Mouse (Mus musculus): Measurements from ENCODE around the gene B4galt1.

Gene B4galt1

DNA sequence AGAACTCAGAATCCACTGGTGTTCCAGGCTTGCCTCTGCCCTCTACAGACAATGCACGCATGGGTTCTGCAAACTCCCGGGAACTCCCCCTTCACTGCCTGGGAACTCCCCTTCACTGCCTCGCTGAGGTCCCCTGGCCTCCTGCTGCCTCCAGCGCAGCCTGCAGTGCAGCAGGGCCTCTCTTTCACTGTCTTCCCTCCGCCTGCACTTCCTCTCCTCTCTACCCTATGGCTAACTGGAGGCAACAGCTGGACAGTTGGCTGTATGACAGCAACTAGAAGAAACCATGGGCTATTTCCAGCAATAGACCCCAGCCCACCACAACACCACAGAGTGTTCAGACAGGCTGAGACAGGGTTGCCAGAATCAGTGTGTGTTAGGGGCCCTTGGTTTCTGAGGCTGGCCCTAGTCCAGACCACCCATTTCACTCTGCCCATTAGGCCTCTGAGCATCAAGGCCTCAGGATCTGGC is 9.5 kb downstream of the B4galt1 start:
- peak in 1 of 2 experiments; percentile 45 for DNase-seq (ENCODE audit: low read depth in 1 of 2, low spot score in 2 of 2)

DNA sequence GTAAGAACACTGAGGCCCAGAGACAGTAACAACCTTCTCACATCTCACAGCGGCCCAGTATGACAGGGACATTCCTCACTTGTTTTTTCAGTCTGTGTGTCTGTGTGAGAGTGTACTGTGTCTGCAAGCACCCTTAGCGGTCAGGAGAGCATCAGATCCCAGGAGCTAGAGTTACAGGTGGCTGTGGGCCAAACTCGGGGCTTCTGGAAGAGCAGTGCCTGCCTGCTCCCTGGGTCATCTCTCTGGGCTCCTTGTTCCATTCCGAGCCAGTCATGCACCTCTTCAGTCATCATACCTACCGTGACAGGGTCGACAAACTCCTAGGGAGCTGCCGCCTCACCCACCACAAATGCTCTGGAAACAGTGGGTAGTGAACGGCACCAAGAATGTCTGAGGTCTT is 10.1 kb downstream of the B4galt1 start:
- no peak for DNase-seq (ENCODE audit: low read depth in 1 of 2, low spot score in 2 of 2)

DNA sequence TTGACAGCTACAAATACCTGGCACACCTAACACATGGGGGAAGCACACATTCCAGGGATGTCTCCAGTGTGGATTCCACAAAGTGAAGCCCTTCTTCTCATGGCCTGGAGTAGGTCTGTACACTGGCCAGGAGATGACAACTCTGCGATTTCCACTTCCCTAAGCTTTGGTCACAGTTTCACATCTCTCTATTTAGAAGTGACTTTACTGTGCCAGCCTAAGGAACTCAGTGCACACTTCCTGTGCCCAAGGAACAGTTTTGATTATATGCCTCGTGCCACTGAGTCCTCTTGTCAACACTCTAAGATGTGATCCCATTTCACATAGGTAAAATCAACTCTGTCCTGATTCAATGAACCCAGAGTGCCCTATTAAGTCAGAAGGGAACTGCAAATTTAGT is 13.4 kb downstream of the B4galt1 start:
- DNase-seq (ENCODE audit: low read depth in 1 of 2, low spot score in 2 of 2) = no peak

DNA sequence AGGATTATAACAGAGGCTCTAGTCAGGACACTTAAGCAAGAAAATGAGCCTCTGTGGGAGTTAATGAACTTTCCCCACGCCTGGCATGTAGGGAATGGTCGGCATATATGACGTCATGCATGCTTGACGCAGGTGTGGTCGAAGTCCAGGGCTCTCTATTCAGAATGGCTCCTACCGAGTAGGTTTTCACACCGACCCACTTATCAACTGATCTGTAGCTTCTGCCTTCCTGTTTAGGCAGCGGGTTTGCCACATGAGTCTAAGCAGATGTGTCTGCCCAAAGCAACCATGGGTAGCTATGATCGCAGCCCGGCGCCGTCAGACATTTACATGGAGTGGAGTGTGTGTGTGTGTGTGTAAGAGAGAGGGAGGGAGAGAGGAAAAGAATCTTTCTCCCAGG is 14.6 kb downstream of the B4galt1 start:
- no peak for DNase-seq (ENCODE audit: low read depth in 1 of 2, low spot score in 2 of 2)

DNA sequence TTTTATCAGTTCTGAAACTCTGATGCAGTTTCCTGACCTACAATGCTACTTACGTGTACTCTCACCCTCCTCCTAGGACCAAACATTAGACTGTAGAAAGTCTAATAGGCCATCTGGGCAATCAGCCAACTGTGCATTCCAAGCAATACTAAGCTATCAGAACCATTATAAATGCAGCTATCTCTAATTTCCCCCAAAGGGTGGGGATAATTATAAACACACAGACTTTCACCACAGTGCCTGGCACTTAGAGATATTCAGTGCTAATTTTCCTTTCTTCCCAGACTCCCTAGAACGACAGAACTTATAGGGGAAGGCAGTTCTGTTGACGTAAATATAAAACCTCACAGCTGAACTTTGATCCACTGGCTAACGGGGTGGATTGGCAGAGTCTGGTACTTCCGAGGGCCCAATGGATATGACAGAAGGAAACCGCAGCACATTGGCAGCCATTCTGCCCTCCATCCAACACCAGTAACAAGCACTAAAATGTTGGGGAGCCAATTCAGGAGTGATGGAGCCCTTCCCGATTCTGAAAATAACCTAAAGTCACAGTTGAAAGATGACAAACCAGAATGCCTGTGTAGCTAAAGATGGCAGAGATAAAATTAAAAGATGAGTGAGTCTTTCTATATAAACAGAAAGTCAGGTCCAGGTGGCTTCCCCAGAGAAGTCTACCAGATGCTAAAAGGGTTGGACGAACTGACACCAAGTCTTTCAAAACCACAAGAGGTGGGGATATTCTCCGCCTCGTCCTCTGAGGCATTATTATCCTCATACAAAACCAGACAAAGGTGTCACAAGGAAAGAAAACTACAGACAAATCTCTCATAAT is 16.1 kb downstream of the B4galt1 start:
- no peak for DNase-seq (ENCODE audit: low read depth in 1 of 2, low spot score in 2 of 2)

DNA sequence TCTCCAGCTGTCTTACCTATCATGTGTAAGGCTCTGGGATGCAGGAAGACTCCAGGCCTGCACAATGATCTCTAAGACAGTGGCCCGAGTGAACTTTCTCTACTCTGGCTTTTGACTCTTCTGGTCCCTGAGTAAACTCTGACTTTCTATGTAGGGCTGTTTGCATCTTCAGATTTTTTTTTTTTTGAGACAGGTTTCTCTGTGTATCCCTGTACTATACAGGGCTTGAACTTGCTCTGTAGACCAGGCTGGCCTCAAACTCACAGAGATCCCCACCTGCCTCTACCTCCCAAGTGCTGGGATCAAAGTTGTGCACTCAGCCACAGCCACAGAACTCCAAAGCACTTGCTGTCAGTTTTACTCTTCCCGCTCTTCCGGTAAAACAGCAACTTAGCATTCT is 16.8 kb downstream of the B4galt1 start:
- DNase-seq (ENCODE audit: low read depth in 1 of 2, low spot score in 2 of 2) = no peak

DNA sequence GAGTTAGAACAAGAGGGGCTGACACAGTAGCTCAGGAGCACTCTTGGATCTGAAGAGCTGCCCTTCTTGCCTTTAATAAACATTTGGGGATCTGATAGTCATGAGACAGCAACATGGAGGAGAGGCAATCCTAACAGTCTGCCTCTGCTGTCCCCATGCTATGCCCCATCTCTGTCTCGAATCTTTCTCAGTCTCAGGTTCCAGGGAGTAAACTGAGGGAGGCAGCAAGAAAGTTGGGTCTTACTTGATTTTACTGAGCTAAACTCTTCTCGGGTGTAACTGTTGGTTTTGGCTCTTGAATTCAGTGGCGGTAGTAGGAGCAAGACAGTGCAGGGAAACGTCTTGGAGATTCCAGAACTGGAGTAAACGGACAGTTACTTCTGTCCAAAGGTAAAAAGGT is 18.9 kb downstream of the B4galt1 start:
- DNase-seq (ENCODE audit: low read depth in 1 of 2, low spot score in 2 of 2) = no peak

DNA sequence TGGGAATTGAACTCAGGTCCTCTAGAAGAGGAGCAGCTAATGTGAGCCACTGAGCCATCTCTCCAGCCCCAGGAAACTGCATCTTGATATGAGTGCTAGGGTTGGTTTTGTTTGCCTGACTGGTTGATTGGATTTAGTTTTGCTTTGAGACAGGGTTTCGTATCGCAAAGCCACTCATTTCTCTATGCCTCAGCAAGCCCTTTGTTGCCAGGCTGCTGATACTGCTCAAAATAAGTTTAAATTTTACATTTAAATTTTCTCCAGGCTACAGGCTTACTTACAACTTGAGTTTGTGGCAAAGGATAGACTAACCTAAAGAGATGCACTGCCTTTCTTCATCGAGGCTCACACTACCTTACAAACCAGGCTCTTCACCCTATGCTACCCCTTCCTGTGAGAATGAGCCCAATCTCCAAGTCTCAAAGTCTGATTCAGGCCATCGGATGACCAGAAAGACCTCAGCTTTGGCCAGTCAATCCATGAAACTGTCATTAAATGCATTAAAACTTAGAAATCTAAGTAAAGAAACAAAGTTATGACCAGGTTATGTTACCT is 19.5 kb downstream of the B4galt1 start:
- DNase-seq (ENCODE audit: low read depth in 1 of 2, low spot score in 2 of 2) = no peak

DNA sequence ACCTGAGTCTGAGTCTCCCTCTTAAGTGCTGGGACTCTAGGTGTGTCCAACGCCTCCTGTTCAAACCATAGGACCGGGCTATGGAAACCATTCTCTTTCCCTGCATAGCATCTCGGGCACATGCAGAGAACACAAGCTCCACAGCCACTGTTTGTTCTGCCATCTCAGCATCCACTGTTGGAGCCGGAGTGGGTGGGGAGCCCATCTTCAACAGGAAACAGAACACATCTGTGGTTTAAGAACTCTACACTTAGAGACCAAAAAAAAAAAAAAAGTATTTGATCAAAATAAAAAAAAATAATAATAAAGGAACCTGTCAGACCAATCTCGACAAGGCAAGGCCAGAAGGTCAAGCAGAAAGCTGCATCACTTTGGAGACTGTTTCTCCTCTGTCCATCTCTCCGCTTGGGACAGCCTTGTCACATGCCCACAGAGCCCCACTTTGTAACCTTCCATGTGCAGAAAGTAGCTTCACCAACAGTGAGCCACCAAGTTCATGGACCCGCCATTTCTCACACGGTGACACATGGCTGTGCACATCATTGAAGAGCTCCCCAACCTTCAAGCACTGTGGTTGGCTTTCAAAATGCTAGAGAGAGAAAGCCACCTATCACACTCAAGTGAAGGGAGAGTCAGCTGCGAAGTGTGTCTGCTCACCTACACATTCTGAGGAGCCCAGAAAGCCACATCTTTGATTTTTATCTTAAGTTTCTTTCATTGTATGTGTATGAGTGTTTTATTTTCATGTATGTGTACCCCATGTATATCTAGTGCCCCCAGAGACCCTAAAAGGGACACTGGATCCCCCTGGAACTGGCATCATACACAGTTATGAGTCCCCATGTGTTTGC is 20.2 kb downstream of the B4galt1 start:
- no peak for DNase-seq (ENCODE audit: low read depth in 1 of 2, low spot score in 2 of 2)

DNA sequence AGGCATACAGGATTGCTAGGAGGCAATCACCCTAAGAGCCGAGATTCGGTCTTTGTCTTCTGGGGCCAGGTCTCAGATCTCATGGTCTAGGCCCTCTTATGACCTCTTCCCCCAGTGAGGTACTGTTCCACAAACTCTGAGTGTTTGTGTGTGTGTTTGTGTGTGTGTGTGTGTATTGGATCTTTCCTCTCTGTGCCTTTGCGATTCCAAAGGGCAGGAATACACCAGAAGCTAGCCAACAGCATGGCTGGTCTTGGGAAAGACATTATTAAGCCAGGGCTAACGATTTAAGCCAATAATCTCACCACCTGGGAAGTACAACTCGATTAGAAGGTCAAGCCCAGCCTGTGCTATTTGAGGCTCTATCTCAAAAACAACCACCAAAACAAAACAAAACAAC is 23.3 kb downstream of the B4galt1 start:
- no peak for DNase-seq (ENCODE audit: low read depth in 1 of 2, low spot score in 2 of 2)

DNA sequence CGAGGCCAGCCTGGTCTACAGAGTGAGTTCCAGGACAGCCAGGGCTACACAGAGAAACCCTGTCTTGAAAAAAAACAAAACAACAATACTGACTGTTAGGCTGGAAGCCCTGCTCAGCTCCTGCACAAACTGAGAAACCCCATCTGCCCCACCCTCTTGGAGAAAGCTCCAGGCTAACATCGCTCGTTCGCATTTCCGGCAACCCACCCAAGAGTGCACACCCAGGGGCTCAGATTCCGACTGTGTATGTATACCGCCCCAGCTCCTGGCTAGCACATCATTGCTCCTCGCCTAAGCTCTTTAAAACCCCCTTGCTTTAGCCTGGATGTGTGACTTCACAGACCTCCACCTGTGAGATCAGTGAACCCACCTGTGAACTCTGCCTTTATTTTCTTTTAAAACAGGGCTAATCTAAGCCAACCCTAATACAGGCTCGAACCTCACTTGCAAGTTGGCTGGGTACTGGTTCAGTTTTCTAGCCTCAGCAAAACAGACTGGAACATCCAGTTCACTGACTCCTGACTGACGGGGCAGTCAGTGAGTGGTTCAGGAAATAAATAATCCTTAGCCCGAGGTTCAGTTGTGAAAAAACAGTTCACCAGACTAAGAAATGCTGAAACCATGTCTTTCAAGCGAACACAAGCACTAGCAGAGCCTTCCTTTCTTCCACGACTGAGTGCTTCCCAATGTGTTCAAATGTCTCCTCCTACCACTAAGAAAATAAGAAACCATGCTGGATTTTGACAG is 24.0 kb downstream of the B4galt1 start:
- DNase-seq (ENCODE audit: low read depth in 1 of 2, low spot score in 2 of 2) = no peak

DNA sequence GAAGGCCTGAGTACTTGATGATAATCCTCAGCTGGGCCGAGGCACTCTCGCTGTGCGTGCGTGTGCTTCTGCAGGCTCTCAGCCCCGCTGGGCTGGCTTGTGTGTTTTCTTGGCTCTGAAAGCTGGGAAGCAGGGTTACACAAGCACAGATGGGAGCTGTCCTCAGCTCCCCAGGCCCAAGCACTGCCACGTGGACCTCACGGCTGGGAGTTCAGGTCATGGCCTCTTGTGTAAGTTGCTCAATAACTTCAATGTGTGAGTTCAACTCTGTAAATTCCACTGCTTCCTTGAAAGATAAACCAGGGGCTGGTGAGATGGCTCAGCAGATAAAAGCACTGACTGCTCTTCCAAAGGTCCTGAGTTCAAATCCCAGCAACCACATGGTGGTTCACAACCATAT is 24.9 kb downstream of the B4galt1 start:
- DNase-seq (ENCODE audit: low read depth in 1 of 2, low spot score in 2 of 2) = no peak

DNA sequence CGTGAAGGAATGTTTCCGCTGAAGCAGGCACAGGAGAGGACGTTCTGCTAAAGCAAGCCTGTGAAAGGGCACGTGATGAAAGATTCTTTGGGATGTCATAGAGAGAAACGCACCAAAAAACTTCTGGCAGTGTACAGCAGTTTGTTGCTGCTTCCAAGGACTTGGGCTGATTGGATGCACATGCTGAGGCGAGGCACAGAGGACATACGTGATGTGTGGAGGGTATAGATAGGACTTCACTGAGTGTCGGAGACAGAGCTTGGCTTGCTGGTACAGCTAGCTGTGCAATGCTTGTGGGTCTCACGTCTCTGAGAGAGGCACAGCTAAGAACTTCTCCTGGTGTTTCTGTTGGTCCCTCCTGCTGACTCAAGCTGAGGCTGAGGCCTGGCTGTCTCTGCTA is 25.9 kb downstream of the B4galt1 start:
- no peak for DNase-seq (ENCODE audit: low read depth in 1 of 2, low spot score in 2 of 2)

DNA sequence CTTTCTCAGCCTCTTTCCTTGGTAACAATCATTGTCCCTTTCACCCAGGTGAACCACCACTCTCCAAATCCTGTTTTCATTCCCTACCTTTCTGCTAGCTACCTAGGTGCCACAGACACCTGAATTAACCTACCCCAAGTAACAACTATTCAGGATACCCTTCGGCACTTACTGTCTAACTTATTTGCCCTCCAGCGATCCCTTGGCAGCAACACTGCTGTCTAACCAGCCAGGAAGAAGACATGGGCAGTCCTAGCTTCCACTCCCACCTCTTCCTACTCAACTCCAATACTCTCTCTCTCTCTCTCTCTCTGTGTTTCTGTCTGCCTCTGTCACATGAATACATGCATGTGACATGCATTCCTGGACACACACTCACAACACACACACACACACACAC is 27.0 kb downstream of the B4galt1 start:
- no peak for DNase-seq (ENCODE audit: low read depth in 1 of 2, low spot score in 2 of 2)

DNA sequence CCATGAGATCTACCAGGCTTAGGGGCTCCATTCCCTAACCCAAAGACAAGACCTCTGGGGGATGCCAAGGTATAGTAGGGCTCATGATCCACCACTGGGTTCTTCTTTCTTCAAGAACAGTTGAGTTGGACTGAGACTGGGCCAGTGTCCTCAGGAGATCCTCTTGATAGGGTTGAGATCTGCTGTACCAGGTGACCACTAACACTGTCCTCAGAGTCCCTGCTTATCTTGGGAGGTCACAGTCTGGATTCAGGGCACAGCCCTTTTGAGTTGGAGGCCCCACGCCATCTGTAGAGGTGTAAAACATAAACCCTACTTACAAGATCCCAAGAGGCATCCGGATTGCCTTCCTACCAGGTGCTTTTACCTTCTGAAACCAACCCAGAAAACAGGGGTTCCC is 27.8 kb downstream of the B4galt1 start:
- DNase-seq (ENCODE audit: low read depth in 1 of 2, low spot score in 2 of 2) = no peak

DNA sequence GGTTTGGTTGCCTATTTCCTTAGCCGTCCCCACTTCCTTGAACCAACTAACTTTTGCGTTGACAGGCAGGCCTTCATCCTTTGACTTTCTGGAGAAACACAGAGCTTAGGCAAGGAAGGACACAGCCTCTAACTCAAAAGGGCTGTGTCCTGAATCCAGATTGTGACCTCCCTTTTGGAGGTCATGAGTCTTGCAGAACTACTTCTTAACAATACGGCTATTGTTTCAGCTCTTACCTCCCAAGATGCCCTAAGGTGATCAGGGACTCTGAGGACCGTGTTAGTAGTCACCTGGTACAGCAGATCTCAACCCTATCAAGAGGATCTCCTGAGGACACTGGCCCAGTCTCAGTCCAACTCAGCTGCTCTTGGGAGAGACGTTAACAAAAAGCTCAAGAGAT is 28.7 kb downstream of the B4galt1 start:
- no peak for DNase-seq (ENCODE audit: low read depth in 1 of 2, low spot score in 2 of 2)

DNA sequence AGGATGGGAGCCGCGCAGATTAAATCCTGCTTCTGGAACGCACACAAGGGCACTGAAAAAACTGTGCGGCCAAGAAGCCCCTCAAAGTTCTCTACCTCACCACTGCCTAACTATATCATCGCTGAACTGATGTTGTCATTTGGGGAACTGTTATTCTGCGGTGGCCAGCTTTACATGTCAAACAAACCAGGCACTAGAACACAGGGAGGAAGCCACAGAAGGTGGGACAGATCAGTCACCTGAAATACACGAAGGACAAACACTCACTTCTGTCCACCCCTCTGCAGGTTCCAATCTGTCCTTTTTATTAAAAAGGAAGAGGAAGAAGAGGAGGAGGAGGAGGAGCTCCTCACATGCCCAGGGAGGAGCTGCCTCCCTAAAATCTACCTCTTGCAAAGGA is 29.3 kb downstream of the B4galt1 start:
- no peak for DNase-seq (ENCODE audit: low read depth in 1 of 2, low spot score in 2 of 2)

DNA sequence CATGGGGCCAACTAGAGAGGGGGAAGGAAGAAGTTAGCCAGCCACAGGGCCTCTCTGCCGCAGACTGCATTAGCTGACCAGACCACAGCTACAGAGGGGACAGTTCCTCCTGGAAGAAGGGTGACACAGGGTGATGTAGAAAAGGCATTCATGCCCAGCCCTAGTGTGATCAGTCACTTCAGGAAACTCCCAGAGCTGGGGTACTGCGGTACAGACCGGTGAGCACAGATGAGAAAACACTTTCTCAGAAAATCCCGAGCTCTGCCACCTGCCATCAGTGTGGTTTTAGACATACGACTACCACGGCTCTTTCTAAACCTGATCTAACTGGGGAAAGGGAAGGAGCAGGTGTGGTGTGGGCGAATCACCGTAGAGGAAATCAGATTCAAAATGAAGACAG is 30.1 kb downstream of the B4galt1 start:
- DNase-seq (ENCODE audit: low read depth in 1 of 2, low spot score in 2 of 2) = no peak

DNA sequence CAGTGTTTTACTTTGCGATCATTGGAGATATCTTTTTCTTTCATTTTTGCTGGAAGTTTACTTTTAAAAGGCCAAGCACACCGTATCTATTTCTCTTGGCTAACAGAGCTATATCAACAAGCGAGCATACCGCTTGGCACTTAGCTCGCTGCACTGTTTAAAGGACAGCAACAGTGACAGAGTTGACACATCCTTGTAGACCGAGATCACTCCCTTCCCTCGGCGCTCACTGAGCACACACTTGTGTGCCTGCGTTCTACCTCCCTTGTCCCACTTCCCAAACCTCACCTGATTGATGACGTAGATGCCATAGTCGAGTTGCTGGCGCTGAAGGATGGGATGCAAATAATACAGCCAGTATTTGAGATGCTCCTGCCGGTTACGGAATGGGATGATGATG is 30.7 kb downstream of the B4galt1 start:
- DNase-seq (ENCODE audit: low read depth in 1 of 2, low spot score in 2 of 2) = no peak

DNA sequence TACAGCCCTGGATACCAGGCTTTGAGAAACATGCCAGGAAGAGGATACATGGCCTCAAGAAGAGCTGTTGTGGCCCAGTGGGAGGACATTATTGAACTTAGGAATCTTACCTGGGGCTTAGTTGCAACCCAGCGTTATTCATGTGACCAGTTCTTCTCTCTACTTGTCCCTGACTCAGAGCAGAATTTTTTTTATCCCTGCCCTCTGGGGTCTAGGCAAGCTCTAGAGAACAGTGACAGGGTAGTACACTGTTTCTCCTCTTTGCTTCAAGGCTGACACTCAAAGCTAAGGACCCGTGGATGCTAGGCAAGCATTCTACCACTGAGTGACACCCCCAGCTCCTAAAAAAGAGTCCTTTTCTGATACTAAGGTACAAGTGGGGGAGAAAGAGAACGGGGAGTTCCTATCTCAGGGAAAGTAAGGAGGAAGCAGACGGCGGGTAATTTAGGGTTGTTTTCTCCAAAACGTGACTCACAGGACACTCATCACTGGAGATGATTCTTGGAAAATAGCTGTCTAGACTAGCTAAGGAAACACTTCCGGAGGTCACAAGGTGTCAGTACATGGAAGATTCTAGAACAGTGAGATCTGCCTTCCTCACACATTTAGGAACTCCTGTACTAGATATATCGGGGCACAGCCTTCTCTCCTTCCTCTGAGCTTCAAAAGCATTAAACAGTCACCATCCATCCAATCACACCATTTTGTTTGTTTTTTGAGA is 32.3 kb downstream of the B4galt1 start:
- no peak for DNase-seq (ENCODE audit: low read depth in 1 of 2, low spot score in 2 of 2)

DNA sequence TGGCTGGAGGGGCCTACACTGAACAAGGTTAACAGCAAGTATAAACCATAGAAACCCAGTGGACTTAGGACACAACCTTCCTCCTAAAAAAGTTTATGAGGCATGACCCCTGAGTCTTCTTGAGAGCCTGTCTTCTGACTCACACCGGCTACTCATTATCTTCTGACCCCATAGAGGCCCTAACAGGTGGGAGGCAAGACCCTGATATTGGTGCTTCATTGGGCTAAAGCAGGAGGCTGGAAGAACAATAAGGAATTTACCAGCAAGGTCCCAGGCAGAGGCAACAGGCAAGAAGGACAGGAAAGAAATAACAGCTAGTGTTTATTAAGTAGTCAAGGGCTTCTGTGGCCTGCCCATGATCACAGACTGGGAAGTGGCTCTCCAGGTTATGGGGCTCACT is 32.9 kb downstream of the B4galt1 start:
- no peak for DNase-seq (ENCODE audit: low read depth in 1 of 2, low spot score in 2 of 2)
